Comparison of ENCODE assay signal across 20 mouse cellular contexts in the genomic region with DNA sequence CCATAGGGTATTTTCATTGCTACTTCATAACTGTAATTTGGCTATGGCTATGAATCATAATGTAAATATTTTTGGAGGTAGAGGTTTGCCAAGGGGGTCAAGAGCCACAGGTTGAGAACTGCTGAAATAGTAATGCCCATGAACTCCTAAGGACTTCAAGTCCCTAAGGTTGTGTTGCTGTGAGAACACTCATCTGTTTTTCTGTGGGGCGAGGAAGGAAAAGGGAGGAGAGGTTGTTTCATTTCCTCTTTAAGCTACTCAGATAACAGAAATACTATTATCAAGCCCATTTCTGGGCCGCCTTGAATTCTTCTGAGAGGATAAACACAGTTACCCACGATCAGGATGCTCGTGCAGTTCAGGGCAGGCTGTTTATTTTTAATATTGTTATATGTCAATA. TPM values are rescaled to one million over a fixed set of nuclear protein-coding genes. Genes with fewer than 3 reads are reported as not detected.
DNase-seq lines count a peak whose midpoint lies in the region; TF ChIP-seq lines count a peak whose summit lies in the region.
"Had no signal": no experiment of that assay in that cellular context is flagged by ENCODE, and none has a peak within 500 bp of the region (broad histone marks: within the 10 kb centered on the region; RNA-seq: fewer than 3 reads in every experiment).

No protein-coding gene starts in this region.

- H3K79me2 ChIP-seq in heart, adult 2 months (replicated peaks; ENCODE audit: control insufficient read depth, insufficient read depth, low read length), result no peaks in the 10 kb centered on the region

- TF ChIP-seq EP300 in heart, adult 2 months (IDR thresholded peaks at IDR 0.05; ENCODE audit: insufficient read depth, low read depth, low read length), result no peak

- TF ChIP-seq CTCF in heart, adult 2 months (IDR thresholded peaks at IDR 0.05), result no peak

- peak in 1 of 2 experiments; percentile 18 for DNase-seq in heart, adult 2 months
- no peak for DNase-seq in heart, postnatal 14 days
- peak; percentile 11 for DNase-seq in lung, postnatal 14 days
- no peak for DNase-seq in lung, postnatal 4 days
- DNase-seq in heart, adult 9 months (ENCODE audit: low spot score in 2 of 2), result peak; percentile 36 to 37
- peak; percentile 54 for DNase-seq in lung, postnatal 36 days
- no peak for DNase-seq in embryo, embryonic 10 days (ENCODE audit: low spot score)
- DNase-seq in right cerebral cortex, adult 2 months (ENCODE audit: low spot score in 2 of 2), result no peak
- DNase-seq: adrenal gland, adult 8-10 months; cerebellum, adult 9-11 months; kidney, postnatal 4 days; layer of hippocampus, adult 9-11 months; liver, embryonic 13.5 days; right cerebral cortex, postnatal 25 days; thymus, postnatal 36 days had no signal

- WGBS in heart, adult 2 months, result 36% methylated on average over 4 of the region's 4 CpGs

- no peak overlapping the region for H3K9ac ChIP-seq in heart, adult 2 months (ENCODE audit: low read depth, low read length)
- H3K9ac ChIP-seq: embryonic facial prominence, embryonic 13.5 days; hindbrain, embryonic 13.5 days; liver, embryonic 13.5 days; neural tube, embryonic 15.5 days had no signal

- H3K4me3 ChIP-seq in heart, adult 2 months, result peak overlapping the region; percentile 21; the same call in 1 of the 2 replicates
- H3K4me3 ChIP-seq: embryonic facial prominence, embryonic 13.5 days; hindbrain, embryonic 13.5 days; limb, embryonic 10.5 days; liver, embryonic 13.5 days; neural tube, embryonic 15.5 days had no signal

- intact Hi-C loops in heart, adult 2 months (cut with DNase I), result loop anchor here (10.0 kb wide), 1 partner anchor 438 kb away; the partner anchor contains the start of gene Pcsk5
- intact Hi-C loops in heart, postnatal 14 days (cut with DNase I), result loop anchor here (10.0 kb wide), 3 partner anchors 438 to 1318 kb away; partner anchors contain the start of genes D030056L22Rik and Pcsk5

- H3K27ac ChIP-seq in heart, adult 2 months, result peak overlapping the region; percentile 73
- H3K27ac ChIP-seq: embryonic facial prominence, embryonic 13.5 days; hindbrain, embryonic 13.5 days; limb, embryonic 10.5 days; liver, embryonic 13.5 days; neural tube, embryonic 15.5 days had no signal

- TF ChIP-seq POLR2A in heart, adult 2 months (IDR thresholded peaks at IDR 0.05; ENCODE audit: insufficient read depth, low read depth, low read length), result no peak

- peaks cover 23% of the 10 kb centered on the region for H3K36me3 ChIP-seq in heart, adult 2 months (ENCODE audit: control insufficient read depth, insufficient read depth, low read length)

- peaks cover 8% of the 10 kb centered on the region for H3K4me1 ChIP-seq in heart, adult 2 months (ENCODE audit: control insufficient read depth, insufficient read depth, low read length)

- H3K27me3 ChIP-seq in heart, adult 2 months (ENCODE audit: control insufficient read depth, insufficient read depth, low read length), result no peaks in the 10 kb centered on the region
- H3K27me3 ChIP-seq: embryonic facial prominence, embryonic 13.5 days; liver, embryonic 13.5 days; Patski had no signal

RNA-seq across cellular contexts. Expression of gene Rfk, which starts 3.0 kb away (rescaled TPM):
- 10 to 100 TPM; 73.6 to 74.9 TPM for total RNA-seq in heart, adult 2 months (2021)
- 50.6 and 72.3 TPM in 2 replicates for polyA plus RNA-seq in heart, adult 2 months (2012; rRNA removed)
- total RNA-seq in heart, postnatal 14 days (2021), result 10 to 100 TPM; 56.9 to 59.7 TPM

RNA-seq across cellular contexts. Expression of gene Gcnt1, which starts 24.2 kb away (rescaled TPM):
- 10 to 100 TPM; 10.8 to 12.1 TPM for total RNA-seq in heart, adult 2 months (2021)
- polyA plus RNA-seq in heart, adult 2 months (2012; rRNA removed), result 1.1 and 2.2 TPM in 2 replicates
- total RNA-seq in heart, postnatal 14 days (2021), result 10 to 100 TPM; 14.2 to 14.4 TPM

Comparison
In these comparisons a context has a peak if more than half of its experiments do, and no peak if none do; other contexts are left out.
1. DNase-seq: peak in lung, postnatal 14 days (single experiment), heart, adult 9 months (2 of 2) and lung, postnatal 36 days (single experiment); none in heart, postnatal 14 days (0 of 2), lung, postnatal 4 days (0 of 2), embryo, embryonic 10 days (single experiment) and right cerebral cortex, adult 2 months (0 of 2).